Mouse (Mus musculus) fat pad, adult 2 months (tissue): ENCODE measurements around the gene Fzd10.

Source experiments
- DNase-seq: peaks from one replicate; pipeline ENCODE4 v3.0.0-alpha.2; 2011; ENCODE audit warnings: low read depth, low spot score; ENCODE audit errors: extremely low read depth

Gene Fzd10

DNA sequence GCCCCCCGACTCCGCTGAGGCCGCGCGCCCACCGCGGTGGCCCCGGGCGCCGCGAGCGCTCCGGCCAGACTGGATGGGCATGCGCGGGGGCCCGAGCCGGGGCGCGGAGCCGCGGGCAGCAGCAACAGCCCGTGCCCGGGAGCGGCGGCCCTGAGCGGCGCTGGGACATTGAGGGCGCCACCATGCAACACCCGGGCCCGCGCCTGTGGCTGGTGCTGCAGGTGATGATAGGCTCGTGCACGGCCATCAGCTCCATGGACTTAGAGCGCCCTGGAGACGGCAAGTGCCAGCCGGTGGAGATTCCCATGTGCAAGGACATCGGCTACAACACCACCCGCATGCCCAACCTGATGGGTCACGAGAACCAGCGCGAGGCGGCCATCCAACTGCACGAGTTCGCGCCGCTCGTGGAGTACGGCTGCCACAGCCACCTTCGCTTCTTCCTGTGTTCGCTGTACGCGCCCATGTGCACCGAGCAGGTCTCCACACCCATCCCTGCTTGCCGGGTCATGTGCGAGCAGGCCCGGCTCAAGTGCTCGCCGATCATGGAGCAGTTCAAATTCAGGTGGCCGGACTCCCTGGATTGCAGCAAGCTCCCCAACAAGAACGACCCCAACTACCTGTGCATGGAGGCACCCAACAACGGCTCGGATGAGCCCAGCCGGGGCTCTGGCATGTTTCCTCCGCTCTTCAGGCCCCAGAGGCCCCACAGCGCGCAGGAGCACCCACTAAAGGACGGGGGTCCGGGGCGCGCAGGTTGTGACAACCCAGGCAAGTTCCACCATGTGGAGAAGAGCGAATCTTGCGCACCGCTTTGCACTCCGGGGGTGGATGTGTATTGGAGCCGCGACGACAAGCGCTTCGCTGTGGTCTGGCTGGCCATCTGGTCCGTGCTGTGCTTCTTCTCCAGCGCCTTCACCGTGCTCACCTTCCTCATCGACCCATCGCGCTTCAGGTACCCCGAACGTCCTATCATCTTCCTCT is 684 bp downstream of the Fzd10 start:
- DNase-seq: no peak

DNA sequence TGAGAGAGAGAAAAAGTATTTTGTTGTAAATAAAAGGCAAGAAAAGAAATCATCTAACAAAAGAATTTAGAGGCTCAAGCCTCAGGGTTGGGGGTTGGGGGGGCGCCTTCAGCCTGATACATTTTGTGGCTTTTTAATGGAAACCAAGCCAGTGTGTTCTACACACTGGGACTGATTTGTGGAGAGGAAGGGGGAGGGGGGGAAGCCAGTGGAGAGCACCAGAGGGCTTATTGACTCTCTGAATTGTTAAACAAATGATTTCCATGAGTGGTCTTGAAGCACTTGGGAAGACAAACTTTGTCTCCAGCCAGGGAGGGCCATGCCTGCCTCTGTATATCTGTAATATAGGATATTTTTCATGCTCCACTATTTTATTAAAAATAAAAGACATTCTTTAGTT is 3.0 kb downstream of the Fzd10 start:
- DNase-seq: no peak

DNA sequence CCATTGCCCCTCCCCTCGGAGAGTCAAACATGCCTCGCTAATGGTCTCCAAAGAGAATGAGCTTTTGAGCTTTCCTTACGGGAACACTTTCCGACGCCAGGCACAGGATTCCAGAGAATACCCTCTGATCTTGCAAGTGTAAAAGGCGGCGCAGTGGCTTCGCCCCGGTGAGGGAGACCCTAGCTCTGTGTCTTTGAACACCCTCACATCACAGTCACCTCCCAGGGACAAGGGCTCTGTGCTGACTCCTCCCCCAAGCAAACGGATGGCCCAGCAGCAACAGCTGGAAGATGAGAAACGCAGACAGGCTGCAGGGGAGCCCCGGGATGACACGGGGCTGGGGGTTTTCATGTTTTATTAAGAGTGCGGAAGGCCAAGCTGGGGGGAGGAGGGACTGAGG is 6.0 kb downstream of the Fzd10 start:
- DNase-seq: no peak

DNA sequence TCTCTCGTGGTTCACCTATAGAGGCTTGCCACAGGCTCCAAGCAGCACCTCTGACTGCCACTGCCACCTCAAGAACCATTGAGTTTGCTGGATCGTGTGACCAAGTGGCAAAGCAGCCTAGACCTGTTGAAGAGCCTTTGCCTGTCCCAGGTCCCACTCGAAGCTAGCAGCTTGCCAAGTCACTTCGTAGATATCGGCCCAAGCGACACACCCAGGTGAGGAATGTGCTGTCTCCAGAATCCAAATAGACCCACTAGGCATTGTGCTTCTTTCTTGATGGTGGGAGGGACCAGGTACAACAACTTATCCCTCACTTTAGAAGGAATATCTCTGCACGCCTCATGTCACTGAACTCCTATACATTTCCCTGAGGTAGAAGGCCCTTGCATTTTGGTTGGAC is 8.4 kb downstream of the Fzd10 start:
- no peak for DNase-seq

DNA sequence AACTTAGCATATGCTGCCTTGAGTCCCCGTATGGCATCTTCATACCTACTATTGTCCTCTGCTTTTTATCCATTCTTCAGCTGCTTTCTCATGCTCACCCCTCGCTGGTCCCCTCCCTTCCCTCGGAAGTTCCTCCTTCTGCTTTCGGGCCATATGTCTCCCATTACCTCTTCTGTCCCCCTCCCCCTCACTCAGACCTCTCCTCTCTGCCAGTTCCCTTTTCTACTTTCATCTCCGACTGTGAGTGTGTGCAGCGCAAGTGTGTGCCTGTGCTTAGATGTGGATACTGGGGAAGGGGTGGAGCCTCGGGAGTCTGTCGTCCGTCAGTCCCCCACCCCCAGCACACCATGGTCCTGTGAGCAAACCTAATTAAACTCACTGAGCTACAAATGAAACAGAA is 17.0 kb downstream of the Fzd10 start:
- DNase-seq: no peak

DNA sequence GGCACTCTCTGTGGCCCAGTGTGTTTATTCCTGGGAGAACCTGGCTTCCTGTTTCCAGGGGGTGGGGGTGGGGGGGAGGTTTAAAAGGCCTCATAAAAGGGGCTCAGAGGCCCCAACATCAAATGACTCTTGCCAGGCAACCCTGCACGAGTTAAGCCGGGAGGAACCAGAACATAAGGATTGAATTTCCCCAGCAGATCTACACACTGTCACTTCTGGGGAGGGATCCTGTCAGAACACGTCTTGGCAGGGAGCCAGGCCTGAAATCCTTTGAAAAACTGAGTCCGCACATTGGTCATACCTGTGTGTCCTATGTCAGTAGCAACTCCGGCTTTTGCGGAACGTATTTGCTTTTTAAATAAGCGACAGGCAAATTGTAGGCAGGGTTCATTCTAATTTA is 19.3 kb downstream of the Fzd10 start:
- DNase-seq: no peak

DNA sequence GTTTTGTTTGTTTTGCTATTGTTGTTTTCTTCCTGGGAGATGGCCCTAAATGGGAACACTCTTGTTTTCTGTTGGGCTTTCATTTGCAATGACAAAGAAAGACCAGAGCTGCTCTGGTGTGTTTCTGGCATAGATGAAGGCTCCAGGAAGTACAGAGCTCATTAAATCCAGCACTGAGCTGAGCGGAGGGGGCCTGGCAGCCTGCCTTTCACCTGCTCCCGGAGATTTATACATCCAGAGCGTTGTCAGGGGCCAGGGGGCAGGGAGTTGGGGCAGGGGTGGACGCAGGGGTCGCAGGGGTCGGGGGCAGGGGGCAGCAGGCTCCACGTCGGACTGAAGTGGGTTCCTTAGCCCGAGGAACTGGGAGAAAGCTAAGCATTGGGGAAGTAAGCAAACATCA is 19.8 kb downstream of the Fzd10 start:
- DNase-seq: no peak

DNA sequence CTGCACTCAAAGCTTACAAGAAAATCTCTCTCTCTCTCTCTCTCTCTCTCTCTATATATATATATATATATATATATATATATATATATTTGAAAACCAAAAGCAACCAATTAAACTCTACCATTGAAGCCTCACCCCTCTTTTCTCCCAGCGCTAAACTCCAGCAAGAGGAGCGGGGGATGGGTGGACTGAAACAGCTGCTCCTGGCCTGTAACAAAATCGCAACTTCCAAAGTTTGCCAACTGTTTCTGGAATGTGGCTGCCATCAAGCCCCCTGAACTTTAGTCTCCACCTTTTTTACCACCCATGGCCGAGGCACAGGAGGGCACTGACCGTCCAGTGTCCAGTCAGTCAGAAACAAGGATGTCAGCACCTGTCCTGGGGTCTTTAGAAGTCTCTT is 27.1 kb downstream of the Fzd10 start:
- no peak for DNase-seq

DNA sequence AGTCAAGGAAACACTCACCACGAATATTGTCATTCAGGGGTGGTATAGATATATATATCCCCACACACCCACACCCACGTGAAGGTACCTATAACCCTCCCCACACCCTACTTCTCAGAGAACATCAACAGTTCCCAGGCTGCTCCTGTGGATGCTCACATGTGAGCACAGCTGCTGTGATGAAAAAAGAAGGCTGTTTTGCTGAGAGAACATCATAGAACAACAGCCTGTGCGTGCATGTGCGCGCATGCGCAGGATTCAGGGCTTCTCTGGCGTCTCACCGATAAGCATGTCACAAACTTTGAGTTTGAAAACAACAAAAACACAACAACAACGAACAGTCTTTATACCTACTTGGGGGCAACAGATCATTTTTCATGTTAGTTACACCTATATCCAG is 36.0 kb downstream of the Fzd10 start:
- DNase-seq: no peak

DNA sequence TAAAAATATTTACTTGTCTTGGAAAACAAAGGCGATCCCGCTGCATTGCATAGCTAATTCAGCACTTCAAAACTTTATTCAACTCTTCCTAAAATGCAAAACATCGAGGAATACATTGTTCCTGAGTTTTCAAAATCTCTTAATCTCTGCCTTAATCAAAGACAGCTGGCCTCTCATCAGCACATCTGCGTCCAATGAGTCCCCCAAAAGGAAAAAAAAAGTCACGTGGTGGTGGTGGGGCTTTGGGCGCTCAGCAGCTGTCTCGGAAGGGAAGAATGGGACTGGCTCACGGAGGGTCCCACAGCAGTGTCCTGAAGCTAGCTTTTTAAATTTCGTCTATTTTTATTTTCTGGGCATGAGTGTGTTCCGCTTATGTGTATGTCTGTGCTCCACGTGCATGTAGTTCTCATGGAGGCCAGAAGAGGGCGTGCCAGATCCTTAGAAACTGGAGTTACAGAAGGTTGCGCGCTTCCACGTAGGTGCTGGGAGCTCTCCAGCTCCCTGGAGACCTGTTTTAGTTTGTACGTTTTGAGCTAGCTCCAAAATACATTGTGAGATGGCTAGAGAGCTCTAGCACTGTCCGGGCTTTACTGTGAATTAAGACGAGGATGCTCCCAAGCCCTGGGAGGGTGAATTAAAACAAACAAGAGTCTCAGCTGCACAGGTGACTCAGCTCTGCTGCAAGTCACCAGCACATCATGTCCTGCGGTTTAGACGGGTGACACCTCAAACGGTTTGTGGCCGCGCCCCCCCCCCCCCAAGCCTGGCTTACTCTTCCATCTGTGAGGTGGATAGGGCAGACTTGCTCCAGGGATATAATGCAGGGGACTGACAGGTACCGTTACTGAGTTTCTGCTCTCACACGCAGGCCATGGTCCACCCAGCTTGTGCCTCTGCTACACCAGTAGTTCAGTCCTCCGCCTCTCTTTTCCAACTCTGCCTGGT is 36.7 kb downstream of the Fzd10 start:
- DNase-seq: no peak

DNA sequence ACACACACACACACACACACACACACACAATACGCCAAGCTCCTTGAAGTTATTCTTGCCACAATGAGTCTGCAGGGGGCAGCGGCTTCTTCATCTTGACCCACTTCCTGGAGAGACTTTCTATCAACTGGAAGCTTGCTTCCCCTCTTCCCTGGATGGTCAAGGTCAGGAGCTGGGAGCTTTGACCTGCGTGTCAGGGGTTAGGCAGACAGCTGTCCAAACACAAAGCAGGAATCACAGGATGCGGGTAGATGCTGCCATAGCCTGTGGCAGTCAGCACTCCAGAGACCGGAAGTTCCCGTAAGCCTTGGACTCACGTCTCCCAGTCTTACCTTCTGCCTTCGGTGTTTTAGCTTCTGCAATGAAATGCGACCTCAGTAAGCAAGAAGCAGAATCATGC is 38.1 kb downstream of the Fzd10 start:
- DNase-seq: no peak

DNA sequence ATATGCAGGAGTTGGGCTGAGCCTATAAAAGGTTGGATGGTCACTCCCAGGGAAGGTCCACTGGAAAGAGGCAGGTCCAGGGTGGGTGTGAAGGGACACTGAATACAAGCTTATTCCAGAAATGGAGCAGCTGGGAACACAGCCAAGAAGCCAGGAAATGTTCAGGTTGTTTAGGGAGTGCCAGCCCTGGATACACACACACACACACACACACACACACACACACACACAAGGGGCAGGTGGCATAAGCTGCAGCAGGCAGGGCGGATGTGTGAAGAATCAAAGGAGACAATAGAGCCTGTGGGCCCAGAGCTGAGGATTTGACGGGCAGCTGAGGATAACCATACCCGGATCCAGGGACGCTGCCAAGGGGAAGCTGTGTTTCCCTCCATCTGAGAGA is 42.4 kb downstream of the Fzd10 start:
- DNase-seq: no peak

DNA sequence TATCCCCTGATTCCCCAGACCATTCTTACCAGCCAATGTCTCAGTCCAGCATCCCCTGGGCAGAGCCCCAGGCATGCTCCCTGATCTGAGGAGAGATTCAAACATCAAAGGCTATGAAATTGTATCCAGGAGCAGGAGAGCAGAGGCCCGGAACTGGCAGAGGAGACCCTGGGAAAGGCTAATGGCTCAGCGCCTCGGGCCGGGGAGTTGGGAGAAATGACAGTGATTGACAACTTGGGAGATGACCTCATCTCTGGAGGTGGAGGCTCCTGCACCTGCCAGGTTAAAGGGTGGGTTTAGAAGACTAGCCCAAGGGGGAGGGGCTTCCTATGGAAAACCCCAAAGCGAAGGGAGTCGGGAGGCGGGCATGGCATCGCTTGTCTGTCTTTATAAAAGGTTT is 45.1 kb downstream of the Fzd10 start:
- DNase-seq: no peak

DNA sequence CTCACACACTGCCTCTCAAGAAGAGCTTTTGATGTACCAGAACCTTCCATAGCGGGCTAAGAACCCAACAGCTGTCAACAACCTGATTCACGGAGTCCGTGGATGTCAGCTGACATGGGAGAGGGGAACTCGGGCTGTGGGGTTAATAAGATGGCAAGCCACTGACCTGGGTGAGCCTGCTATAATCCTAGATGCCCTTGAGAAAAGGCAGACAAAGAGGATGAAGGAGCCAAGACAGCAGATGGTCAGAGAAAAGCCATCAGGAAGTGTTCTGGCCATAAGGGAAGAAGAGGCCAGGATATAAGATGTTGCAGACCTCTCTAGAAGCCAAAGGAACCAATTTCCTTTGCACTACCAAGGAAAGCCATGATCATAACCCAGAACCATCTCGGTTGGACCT is 45.6 kb downstream of the Fzd10 start:
- no peak for DNase-seq

DNA sequence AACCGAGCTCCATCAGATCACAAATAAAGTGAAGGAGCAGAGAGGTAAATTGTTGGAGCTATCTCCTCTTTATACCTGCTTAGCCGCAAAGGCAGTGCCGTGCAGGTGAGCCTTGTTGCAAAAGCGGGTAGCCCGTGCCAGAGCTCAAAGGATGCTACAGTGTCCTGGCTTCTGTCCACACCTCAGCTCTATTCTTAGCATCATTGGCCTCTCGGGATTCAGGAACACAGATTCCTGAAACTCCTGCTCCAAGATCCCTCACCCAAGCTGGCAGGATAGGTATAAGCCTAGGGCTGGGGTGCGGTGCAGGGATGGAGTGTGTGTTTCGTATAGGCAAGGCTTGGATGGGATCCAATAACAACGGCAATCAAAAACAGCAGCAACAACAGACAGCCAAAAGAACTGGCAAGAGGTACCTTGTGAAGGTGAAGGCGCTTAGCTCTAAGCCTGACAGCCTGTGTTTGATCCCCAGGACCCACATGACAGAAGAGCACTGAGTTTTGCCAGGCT is 46.6 kb downstream of the Fzd10 start:
- DNase-seq: peak; percentile 66

DNA sequence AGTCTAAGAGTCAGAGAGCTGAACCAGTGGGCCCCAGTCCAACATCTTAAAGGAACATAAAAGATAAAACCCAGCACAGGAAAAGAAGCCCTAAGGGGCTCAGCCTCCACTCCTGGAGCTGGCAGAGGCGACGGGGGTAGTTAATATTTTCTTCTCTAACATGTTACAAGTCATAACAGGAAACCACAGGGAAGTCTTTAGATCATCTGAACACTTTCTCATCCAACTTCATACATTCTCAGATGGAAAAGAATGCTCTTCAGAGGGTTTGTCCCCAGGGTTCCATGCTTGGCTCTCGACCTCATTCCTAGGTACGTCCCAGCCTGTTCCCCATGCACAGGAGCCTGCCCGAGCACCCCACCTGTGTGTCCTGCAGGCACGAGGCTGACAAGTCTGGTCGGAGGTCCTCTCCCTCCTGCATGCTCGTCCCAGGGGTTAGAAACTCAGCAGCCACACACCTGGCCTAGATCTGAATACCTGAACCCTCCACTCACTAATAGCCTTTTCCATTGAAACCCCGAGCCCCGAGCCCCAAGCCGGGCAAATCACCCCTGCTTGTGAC is 48.8 kb downstream of the Fzd10 start:
- peak; percentile 52 for DNase-seq
